Mouse (Mus musculus): ENCODE data around the gene Retnla.

GRCm38 (mm10) chr16:48798285-48798684, 44.1 kb upstream of the Retnla start:
- TF ChIP-seq CTCF (IDR thresholded peaks at IDR 0.05; ENCODE audit: low read depth) = no peak
- no peak for TF ChIP-seq EP300 (IDR thresholded peaks at IDR 0.05; ENCODE audit: low read depth)

Data from liver, postnatal 0 days (tissue).